In genomic region chr19:28192248-28192647, GRCm38 (mm10) we compare ENCODE assay signal across 11 mouse cellular contexts.
"Had no signal": no experiment of that assay in that cellular context is flagged by ENCODE, and none has a peak within 500 bp of the region (broad histone marks: within the 10 kb centered on the region; RNA-seq: fewer than 3 reads in every experiment).

No protein-coding gene starts in this region.

- H3K9ac ChIP-seq: limb, embryonic 12.5 days; liver, embryonic 15.5 days had no signal

- H3K9me3 ChIP-seq: liver, embryonic 15.5 days had no signal

- H3K27me3 ChIP-seq: limb, embryonic 12.5 days; liver, embryonic 15.5 days had no signal

- H3K4me3 ChIP-seq: layer of hippocampus, adult 2 months; limb, embryonic 12.5 days; liver, embryonic 15.5 days had no signal

- H3K36me3 ChIP-seq: limb, embryonic 12.5 days; liver, embryonic 15.5 days had no signal

- H3K27ac ChIP-seq: layer of hippocampus, adult 2 months; limb, embryonic 12.5 days; liver, embryonic 15.5 days had no signal

- H3K4me2 ChIP-seq: limb, embryonic 12.5 days; liver, embryonic 15.5 days had no signal

- DNase-seq: liver; lung, adult 2 months; lung, postnatal 36 days; right cerebral cortex, postnatal 25 days; thymus, adult 18-20 months; thymus, postnatal 14 days had no signal

- ATAC-seq: intestine, postnatal 0 days; lung, postnatal 0 days had no signal

- H3K4me1 ChIP-seq: limb, embryonic 12.5 days; liver, embryonic 15.5 days had no signal
